Mouse (Mus musculus) neural tube, embryonic 15.5 days (tissue): Measurements from ENCODE around the gene Ptprd. TPM values are rescaled to one million over a fixed set of nuclear protein-coding genes. Genes with fewer than 3 reads are reported as not detected.

ENCODE experiments used
- ATAC-seq: fragments of 200-750 bp; cut with Nextera tagmentation; 2 replicates; pipeline ENCODE4 v1.8.0; 2017; ENCODE audit warnings: mild to moderate bottlenecking, moderate TSS enrichment, moderate library complexity; ENCODE audit not compliant: low FRiP score
- H3K27ac ChIP-seq: fragments of 300-500 bp; sonication (generic); replicated peaks from 2 replicates; pipeline ENCODE4 v1.5.1; 2015; ENCODE audit warnings: mild to moderate bottlenecking, inconsistent platforms
- H3K27me3 ChIP-seq: fragments of 300-500 bp; sonication (generic); replicated peaks from 2 replicates; pipeline ENCODE4 v1.6.1; 2015; ENCODE audit warnings: inconsistent platforms
- H3K36me3 ChIP-seq: fragments of 300-500 bp; sonication (generic); 2 replicates; pipeline ENCODE4 v1.6.1; 2015; ENCODE audit warnings: inconsistent platforms
- H3K4me1 ChIP-seq: fragments of 300-500 bp; sonication (generic); 2 replicates; pipeline ENCODE4 v1.6.1; 2015; ENCODE audit warnings: inconsistent platforms
- H3K4me2 ChIP-seq: fragments of 300-500 bp; sonication (generic); 2 replicates; pipeline ENCODE4 v1.6.1; 2015; ENCODE audit warnings: inconsistent platforms, mild to moderate bottlenecking, moderate library complexity
- H3K4me3 ChIP-seq: fragments of 300-500 bp; sonication (generic); replicated peaks from 2 replicates; pipeline ENCODE4 v1.5.1; 2015; ENCODE audit warnings: mild to moderate bottlenecking, inconsistent platforms
- H3K9ac ChIP-seq: fragments of 300-500 bp; sonication (generic); replicated peaks from 2 replicates; pipeline ENCODE4 v1.6.1; 2015; ENCODE audit warnings: mild to moderate bottlenecking, inconsistent platforms
- H3K9me3 ChIP-seq: fragments of 300-500 bp; sonication (generic); replicated peaks from 2 replicates; pipeline ENCODE4 v1.6.1; 2016; ENCODE audit warnings: inconsistent platforms
- WGBS: fragments of 180-500 bp; shearing (Covaris S2); methylation state at CpG from one replicate; pipeline ENCODE4 v1.1.7; 2015; ENCODE audit warnings: mixed read lengths; 5-methylcytosine and 5-hydroxymethylcytosine counted together
- polyA plus RNA-seq: library from polyadenylated mRNA; unstranded; fragments of >200 nt; fragmentation: Nextera tagmentation; extraction: Ambion mirVana; gene quantifications from 2 replicates; pipeline ENCODE4 v1.2.1, GENCODE M21; 2015

The Ptprd gene
- polyA plus RNA-seq, 1 experiment from 2014 or later, result 96.1 TPM

GRCm38 (mm10) chr4:76312593-76312992 lies 1899.2 kb downstream of the Ptprd start:
- Histone ChIP-seq H3K27ac (no peak overlapping the region), H3K9me3 (no peaks in the 10 kb centered on the region), H3K4me2 (no peak overlapping the region), H3K4me1 (peaks cover 18% of the 10 kb centered on the region), H3K36me3 (no peaks in the 10 kb centered on the region), H3K9ac (no peak overlapping the region), H3K4me3 (no peak overlapping the region), H3K27me3 (no peaks in the 10 kb centered on the region)
- 82% methylated on average over 3 of the region's 3 CpGs for WGBS
- no peak; the same call in 1 of the 2 replicates for ATAC-seq

DNA sequence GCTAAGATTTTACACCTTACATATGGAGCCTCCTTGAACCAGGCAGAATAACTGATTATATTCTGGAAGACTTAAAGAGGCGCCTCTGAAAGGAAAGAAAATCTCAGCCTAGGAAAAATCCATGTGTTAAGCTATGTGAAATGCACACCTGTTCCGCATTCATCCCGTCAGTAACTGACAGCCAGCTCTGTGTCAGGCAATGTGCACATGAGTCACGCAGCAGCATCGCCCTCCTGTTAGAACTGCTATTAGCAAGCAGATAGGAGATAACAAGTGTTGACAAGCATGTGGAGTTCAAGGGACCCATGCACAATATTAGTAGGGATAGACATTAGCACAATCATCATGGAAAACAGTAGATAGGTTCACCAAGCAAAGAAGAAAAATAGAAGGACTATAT lies 1905.8 kb downstream of the Ptprd start:
- no peak overlapping the region for H3K27ac ChIP-seq
- no peaks in the 10 kb centered on the region for H3K36me3 ChIP-seq
- H3K4me1 ChIP-seq, result 0 out of 2 replicates have a peak, but pooled peaks cover 4% of the 10 kb centered on the region
- no peak for ATAC-seq
- no peak overlapping the region for H3K4me2 ChIP-seq
- WGBS, result 86% methylated on average over 5 of the region's 5 CpGs
- no peak overlapping the region for H3K9ac ChIP-seq
- no peak overlapping the region for H3K4me3 ChIP-seq
- no peaks in the 10 kb centered on the region for H3K27me3 ChIP-seq
- H3K9me3 ChIP-seq, result no peaks in the 10 kb centered on the region

DNA sequence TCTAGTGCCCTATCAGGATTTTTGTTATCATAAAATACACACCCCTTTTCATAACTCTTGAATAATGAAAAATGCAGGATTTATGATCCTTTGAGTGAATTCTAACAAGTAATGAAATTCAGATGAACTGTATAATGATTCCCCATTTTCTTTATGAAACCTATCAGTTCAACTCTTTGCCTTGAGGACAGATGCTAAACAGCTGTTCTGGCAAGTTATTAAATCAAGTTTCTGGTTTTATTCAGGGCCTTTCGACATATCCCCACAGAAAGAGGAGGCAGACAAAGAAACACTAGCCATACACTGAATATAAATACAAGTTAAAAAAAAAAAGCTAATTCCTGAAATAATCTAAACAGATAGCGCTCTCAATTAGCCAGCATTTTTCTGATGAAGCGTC lies 1914.4 kb downstream of the Ptprd start:
- no peak overlapping the region for H3K4me2 ChIP-seq
- H3K9ac ChIP-seq, result no peak overlapping the region
- ATAC-seq, result no peak
- H3K36me3 ChIP-seq, result no peaks in the 10 kb centered on the region
- 72% methylated on average over 3 of the region's 3 CpGs for WGBS
- H3K4me1 ChIP-seq, result no peaks in the 10 kb centered on the region
- H3K4me3 ChIP-seq, result no peak overlapping the region
- H3K9me3 ChIP-seq, result no peaks in the 10 kb centered on the region
- H3K27ac ChIP-seq, result no peak overlapping the region
- no peaks in the 10 kb centered on the region for H3K27me3 ChIP-seq

DNA sequence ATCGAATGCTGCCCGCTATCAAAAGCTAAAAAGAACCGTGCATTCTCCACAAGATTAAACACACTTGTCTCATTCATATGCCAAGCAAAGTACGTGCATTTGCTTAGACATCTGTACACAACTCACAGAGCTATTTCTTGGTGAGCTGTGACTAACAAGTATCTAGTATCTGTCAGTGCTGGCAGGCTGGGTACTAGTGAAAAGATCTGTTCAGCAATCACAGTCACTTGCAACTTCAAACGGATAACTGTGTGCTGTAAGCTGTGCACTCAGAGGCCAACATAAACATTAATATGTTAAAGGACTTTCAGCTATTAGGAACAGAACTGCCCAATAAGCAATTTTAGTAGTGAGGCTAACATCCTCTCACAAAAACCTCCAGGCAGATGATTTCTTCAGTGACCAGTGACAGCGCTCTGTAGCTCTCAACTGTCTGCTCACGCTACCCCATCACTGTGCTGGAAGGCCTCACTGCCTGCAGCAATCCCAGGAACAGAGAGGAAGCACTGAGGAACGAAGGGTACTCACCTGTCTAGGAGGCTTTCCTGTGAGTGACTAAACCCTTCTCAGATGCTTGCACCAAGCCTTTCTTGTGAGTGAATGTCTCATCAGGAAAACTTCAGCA lies 1918.9 kb downstream of the Ptprd start:
- Histone ChIP-seq H3K9me3 (no peaks in the 10 kb centered on the region), H3K4me3 (no peak overlapping the region), H3K27me3 (no peaks in the 10 kb centered on the region), H3K4me2 (no peak overlapping the region), H3K27ac (no peak overlapping the region), H3K4me1 (0 out of 2 replicates have a peak, but pooled peaks cover 4% of the 10 kb centered on the region), H3K36me3 (no peaks in the 10 kb centered on the region), H3K9ac (no peak overlapping the region)
- ATAC-seq, result no peak
- WGBS, result 74% methylated on average over 8 of the region's 8 CpGs

DNA sequence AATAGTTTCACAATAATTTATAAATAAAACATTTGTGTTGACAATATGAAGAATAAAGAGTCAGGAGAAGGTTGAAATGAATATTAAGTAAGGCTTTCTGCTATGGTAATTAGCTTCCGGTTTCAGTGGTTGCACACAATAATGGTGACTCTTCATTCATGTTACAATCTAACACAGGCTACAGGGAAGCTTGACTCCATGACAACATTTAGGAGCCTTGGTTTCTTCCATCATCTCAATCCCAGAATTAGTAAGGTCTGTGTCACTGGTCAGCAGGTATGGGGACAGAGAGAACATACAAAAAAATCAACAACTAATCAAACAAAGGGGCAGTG lies 1921.3 kb downstream of the Ptprd start:
- no peak overlapping the region for H3K4me2 ChIP-seq
- H3K9ac ChIP-seq, result no peak overlapping the region
- no peak for ATAC-seq
- 28% methylated on average over 1 of the region's 1 CpGs for WGBS
- no peaks in the 10 kb centered on the region for H3K9me3 ChIP-seq
- 0 out of 2 replicates have a peak, but pooled peaks cover 4% of the 10 kb centered on the region for H3K4me1 ChIP-seq
- H3K36me3 ChIP-seq, result no peaks in the 10 kb centered on the region
- no peaks in the 10 kb centered on the region for H3K27me3 ChIP-seq
- no peak overlapping the region for H3K27ac ChIP-seq
- H3K4me3 ChIP-seq, result no peak overlapping the region

DNA sequence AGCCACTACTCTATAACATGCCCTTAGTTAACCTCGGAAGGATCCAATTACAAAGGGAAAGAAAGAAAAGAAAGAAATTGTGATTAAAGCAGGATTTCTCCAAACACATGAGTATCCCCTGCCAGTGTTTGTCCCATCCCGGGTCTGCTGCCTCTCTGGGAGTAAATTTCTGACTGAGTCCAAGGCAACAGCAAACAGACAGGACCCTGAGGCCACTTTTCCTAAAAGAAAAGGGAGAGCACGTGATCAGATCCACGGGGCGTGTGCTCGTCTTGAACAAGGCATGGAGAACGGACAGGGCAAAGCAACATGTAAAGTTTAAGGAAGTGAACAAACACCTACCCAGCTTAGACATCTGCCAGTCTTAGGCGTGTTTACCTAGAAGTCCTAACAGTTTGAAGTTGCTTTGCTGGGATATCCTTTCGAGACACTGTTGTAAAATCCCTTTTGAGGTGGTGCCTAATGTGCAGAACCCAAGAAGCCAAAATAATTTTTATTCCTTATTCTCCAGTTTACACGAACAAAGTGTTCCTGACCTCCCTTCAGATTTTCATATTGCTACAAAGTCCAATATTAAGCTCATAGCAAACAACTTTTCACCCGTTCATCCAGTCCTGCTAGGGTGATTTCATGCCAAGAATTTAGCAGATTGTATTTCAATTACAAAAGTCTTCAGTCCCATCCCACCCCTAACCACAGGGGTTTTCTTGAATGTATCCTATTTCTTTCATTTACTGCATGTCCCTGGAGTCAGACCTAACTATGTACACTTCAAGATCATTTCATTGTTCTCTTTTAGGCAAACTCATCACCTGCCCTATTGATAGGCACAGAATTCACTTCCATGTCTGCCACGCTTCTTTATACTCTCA lies 1921.9 kb downstream of the Ptprd start:
- Histone ChIP-seq H3K27me3 (no peaks in the 10 kb centered on the region), H3K9ac (no peak overlapping the region), H3K4me1 (0 out of 2 replicates have a peak, but pooled peaks cover 4% of the 10 kb centered on the region), H3K4me2 (no peak overlapping the region), H3K9me3 (no peaks in the 10 kb centered on the region), H3K27ac (no peak overlapping the region), H3K4me3 (no peak overlapping the region), H3K36me3 (no peaks in the 10 kb centered on the region)
- no peak for ATAC-seq
- WGBS, result 46% methylated on average over 12 of the region's 12 CpGs

DNA sequence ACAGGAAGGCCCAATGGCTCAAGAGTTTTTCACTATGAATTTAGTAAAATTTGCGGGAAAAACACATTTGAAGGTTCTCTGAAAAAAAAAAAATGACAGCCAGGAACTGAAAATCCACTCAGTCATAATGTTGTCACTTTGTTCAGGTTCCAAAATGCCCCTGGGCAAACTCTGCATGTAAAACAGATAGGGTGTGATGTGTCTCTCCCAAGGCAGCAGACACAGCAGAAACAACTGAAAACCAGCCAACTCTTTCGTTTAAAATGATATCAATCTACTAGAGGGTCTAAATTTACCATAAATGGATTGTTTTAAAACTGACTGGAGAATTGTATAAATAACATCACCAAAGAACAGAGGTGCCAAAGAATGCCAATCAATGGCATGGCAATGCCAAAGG lies 1925.7 kb downstream of the Ptprd start:
- 0 out of 2 replicates have a peak, but pooled peaks cover 7% of the 10 kb centered on the region for H3K4me1 ChIP-seq
- H3K4me3 ChIP-seq, result no peak overlapping the region
- no peaks in the 10 kb centered on the region for H3K36me3 ChIP-seq
- WGBS, result 36% methylated on average over 2 of the region's 2 CpGs
- H3K9ac ChIP-seq, result no peak overlapping the region
- no peak for ATAC-seq
- H3K27ac ChIP-seq, result no peak overlapping the region
- no peaks in the 10 kb centered on the region for H3K9me3 ChIP-seq
- no peak overlapping the region for H3K4me2 ChIP-seq
- H3K27me3 ChIP-seq, result no peaks in the 10 kb centered on the region

- no peak overlapping the region for H3K4me3 ChIP-seq
- no peaks in the 10 kb centered on the region for H3K36me3 ChIP-seq
- H3K9ac ChIP-seq, result no peak overlapping the region
- H3K9me3 ChIP-seq, result no peaks in the 10 kb centered on the region
- H3K4me1 ChIP-seq, result 0 out of 2 replicates have a peak, but pooled peaks cover 2% of the 10 kb centered on the region
- 27% methylated on average over 4 of the region's 4 CpGs for WGBS
- H3K27ac ChIP-seq, result no peak overlapping the region
- ATAC-seq, result no peak
- no peaks in the 10 kb centered on the region for H3K27me3 ChIP-seq
- H3K4me2 ChIP-seq, result no peak overlapping the region
These were observed 1928.9 kb downstream of the Ptprd start for GRCm38 (mm10) chr4:76282886-76283285.

GRCm38 (mm10) chr4:76262727-76263126 lies 1949.0 kb downstream of the Ptprd start:
- H3K9ac ChIP-seq, result no peak overlapping the region
- no peaks in the 10 kb centered on the region for H3K27me3 ChIP-seq
- H3K27ac ChIP-seq, result no peak overlapping the region
- ATAC-seq, result no peak
- H3K4me2 ChIP-seq, result no peak overlapping the region
- 93% methylated on average over 4 of the region's 4 CpGs for WGBS
- peaks cover 15% of the 10 kb centered on the region for H3K4me1 ChIP-seq
- no peak overlapping the region for H3K4me3 ChIP-seq
- no peaks in the 10 kb centered on the region for H3K9me3 ChIP-seq
- H3K36me3 ChIP-seq, result no peaks in the 10 kb centered on the region

DNA sequence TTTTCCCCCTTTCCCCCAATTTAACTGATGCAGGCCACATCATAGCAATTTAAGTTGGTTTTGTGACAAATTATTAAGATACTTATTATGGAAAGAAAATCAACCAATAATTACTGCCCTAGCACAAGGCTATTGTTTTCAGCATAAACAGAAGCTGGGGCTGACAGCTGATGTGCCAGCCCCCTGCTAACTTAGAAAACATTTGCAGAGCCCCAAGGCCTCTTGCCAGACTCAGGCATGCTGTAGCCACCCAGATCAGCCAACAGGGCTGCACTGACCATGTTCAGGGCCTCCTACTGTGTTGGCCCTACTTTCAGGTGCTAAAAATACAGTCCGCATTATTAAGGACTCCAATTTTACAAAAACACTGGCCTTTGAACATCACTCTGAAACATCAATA lies 1951.1 kb downstream of the Ptprd start:
- Histone ChIP-seq H3K4me2 (no peak overlapping the region), H3K9ac (no peak overlapping the region), H3K4me3 (no peak overlapping the region), H3K27me3 (no peaks in the 10 kb centered on the region), H3K4me1 (peaks cover 15% of the 10 kb centered on the region), H3K9me3 (no peaks in the 10 kb centered on the region), H3K27ac (no peak overlapping the region), H3K36me3 (no peaks in the 10 kb centered on the region)
- WGBS, result 98% methylated on average over 1 of the region's 1 CpGs
- ATAC-seq, result 0 out of 2 replicates have a peak, but pooled peaks have one; percentile 19

DNA sequence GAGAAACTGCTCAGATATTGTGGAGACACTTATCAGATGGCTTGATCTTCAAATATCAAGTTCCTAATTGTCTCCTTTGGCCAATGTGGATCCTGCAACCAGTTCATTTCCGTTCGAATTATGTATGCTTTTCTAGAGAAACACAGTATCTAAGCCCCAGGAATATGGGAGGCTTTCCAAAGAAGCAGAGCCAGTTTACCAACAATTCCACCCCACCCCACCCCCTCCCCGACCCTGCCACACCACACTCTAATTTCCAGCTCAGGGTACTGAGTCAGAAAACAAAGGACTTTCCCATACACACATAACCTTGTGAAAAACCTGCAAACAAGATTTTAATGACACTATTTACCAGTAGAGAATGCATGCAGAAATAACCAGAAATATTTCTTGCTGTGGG lies 1951.5 kb downstream of the Ptprd start:
- Histone ChIP-seq H3K27ac (no peak overlapping the region), H3K27me3 (no peaks in the 10 kb centered on the region), H3K9ac (no peak overlapping the region), H3K9me3 (no peaks in the 10 kb centered on the region), H3K36me3 (no peaks in the 10 kb centered on the region), H3K4me3 (no peak overlapping the region), H3K4me1 (peaks cover 15% of the 10 kb centered on the region), H3K4me2 (no peak overlapping the region)
- WGBS, result 62% methylated on average over 3 of the region's 3 CpGs
- no peak for ATAC-seq

GRCm38 (mm10) chr4:76259636-76260035 lies 1952.1 kb downstream of the Ptprd start:
- Histone ChIP-seq H3K27ac (no peak overlapping the region), H3K4me2 (no peak overlapping the region), H3K9ac (no peak overlapping the region), H3K27me3 (no peaks in the 10 kb centered on the region), H3K4me1 (peaks cover 15% of the 10 kb centered on the region), H3K9me3 (no peaks in the 10 kb centered on the region), H3K36me3 (no peaks in the 10 kb centered on the region), H3K4me3 (no peak overlapping the region)
- 48% methylated on average over 2 of the region's 2 CpGs for WGBS
- no peak for ATAC-seq
